Mouse (Mus musculus): ENCODE measurements around the gene Cbs.
"Not testable (repeated sequence)": the region's sequence is repeated elsewhere in the genome, so short reads cannot be mapped to it uniquely, and the experiment has no call there.

Cbs gene

DNA sequence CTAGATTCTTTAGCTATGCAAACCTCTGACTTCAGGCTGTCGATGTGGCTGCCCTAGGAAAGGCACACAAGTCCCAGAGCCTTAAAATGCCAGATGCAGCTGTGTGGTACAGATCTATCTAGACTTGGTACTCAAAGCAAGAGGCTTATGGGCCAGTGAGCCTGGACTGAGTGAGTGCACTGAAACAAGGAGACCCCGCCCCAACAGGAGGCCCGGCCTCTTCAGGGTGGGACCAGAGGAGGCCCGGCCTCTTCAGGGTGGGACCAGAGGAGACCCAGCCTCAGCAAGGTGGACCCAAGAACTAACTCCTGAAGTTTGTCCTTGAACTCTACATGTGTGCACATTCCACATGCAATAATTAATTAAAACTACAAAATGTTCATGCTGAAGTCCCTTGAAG lies 5.9 kb upstream of the Cbs start:
- DNase-seq (ENCODE audit: low spot score), result no peak

DNA sequence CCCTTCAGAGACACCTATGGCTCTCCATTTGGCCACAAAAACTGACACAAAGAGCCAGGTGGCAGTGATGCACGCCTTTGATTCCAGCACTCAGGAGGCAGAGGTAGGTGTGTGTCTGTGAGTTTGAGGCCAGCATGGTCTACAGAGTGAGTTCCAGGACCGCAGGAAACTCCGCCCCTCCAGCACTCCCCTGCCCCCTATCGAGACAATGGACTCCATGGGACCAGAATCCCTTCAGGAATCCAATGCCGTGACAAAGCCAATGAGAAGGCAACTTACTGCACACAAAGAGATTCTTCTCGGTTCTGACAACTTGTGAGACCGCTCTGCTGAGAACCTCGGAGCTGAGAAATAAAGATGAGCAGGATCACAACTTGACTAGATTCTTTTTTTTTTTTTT lies 5.3 kb upstream of the Cbs start:
- DNase-seq (ENCODE audit: low spot score), result no peak

DNA sequence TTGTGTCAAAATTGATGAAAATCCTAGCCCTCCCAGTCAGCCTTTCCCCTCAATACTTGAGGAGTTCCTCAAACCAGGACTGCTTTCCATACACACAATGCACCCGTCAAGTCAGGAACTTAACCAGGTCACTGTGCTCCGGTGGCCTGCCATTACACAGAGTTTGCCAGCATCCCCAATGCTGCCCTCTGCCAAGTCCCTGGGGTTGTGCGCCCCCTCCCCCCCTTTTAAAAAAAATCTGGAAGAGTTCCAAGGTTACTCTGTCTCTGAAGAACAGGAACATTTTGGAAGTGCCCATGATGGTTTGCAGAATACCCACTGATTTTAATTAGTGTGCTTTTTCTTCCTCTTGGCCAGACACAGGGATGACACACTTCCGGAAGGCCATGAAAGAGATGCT lies 2.6 kb upstream of the Cbs start:
- DNase-seq (ENCODE audit: low spot score), result no peak

DNA sequence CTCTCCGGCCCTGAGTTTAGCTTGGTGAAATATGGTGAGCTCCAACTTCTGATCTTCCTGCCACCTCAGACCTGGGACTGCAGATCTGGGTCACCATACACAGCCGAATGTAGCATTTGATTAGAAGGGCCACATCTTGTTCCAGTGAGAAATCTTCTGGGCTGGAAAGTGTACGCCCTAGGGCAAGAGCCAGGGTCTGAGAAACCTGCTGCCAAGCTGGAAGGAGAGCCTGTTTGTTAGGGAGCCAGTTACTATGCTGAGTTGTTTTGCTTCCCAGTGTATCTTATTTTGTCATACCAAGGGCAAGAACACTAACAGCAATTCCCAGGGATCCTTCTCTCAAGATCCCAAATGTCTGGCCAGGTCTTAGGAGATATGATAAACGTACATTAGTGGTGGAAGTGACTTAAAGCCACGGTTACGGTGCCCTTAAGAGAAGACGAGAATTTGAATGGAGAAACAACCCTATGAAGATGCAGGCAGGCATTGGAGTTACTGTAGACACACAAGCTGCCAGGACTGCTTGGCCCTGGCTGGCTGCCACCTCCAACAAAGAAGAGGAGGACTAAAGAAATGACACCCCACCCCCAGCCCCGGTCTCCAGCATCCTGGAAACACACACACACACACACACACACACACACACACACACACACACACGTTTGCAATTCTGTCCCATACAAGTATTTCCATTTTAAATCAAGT lies 980 bp upstream of the Cbs start:
- no peak for DNase-seq (ENCODE audit: low spot score)

DNA sequence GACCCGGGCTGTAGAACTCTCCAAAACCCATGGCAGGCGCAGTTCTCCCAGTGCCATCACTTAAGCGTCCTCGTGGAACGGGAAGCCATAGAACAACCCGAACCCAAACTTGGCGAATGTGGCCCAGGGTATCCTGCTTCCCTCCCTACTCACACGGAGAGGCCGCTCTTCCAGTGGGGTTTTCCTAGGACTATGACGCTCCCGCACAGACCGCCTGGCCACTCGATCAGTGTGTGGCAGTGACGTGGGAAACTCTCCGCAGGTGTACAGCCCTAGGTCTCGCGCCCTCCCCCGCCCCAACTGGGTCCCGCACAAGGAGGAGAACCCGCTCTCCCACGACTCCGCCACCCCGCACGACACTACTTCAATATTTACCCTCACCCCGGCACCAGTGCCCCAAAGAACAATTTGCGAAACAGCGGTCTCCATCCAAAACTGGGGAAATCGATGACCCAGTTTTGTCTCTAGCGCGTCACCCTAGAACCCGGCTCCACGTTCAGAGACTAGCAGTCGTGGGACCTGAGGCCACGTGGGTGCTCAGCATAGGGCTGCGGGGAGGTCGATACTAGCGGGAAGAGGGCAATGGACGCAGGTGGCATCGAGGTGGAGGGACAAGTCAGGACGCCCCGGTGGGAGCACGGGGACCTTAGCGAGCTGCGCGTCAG lies 629 bp downstream of the Cbs start:
- no peak for DNase-seq (ENCODE audit: low spot score)

DNA sequence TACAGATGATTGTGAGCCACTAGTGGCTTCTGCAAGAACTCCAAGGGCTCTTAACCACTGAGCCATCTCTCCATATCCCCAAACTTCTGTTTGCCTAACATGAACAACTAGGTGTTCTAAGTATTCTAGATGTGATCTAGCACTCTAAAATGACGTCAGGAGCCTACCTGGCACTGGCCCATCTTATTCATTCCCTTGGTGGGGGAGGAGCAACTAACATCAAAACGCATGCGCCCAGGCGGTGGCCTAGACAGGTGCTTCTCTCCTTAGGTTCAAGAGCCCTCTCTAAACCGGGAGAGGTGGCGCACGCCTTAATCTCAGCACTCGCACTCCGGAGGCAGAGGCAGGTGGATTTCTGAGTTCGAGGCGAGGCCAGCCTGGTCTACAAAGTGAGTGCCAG lies 1.3 kb downstream of the Cbs start:
- DNase-seq (ENCODE audit: low spot score), result no peak

DNA sequence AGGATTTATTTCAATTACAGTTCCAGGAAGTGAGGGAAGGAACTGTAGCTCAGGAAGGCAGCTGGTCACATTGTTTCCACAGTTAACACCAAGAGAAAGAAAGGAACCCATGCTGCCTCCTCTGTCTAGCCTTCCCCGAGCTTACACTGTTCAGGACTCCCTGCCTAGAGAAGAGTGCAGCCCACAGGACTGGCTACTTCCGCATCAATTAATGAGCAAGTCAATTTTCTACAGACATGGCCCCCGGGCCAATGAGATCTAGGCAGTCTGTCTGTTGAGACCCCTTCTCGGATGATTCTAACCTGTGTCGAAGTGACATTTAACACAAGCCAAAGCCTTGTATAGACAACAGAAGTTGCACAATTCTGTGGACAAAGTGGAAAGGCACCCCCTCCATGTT lies 2.1 kb downstream of the Cbs start:
- no peak for DNase-seq (ENCODE audit: low spot score)

DNA sequence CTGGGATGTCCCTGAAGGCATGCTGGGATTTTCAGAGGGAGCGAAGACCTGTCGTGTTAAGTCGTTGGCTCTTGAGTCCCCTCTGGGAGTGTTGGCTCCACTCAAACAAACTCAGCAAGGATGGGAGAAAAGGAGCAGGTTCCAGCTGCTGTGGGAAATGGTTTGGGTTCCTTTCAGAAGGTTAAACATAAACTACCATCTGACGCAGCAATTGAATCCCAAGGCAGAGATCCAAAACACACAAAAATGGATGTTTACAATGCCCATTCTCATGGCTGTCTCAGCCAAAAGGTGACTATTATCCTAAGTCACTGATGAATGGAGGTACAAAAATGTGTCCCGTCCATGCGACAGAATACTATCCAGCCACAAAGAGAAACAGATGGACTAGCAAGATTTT lies 4.0 kb downstream of the Cbs start:
- DNase-seq (ENCODE audit: low spot score), result no peak

DNA sequence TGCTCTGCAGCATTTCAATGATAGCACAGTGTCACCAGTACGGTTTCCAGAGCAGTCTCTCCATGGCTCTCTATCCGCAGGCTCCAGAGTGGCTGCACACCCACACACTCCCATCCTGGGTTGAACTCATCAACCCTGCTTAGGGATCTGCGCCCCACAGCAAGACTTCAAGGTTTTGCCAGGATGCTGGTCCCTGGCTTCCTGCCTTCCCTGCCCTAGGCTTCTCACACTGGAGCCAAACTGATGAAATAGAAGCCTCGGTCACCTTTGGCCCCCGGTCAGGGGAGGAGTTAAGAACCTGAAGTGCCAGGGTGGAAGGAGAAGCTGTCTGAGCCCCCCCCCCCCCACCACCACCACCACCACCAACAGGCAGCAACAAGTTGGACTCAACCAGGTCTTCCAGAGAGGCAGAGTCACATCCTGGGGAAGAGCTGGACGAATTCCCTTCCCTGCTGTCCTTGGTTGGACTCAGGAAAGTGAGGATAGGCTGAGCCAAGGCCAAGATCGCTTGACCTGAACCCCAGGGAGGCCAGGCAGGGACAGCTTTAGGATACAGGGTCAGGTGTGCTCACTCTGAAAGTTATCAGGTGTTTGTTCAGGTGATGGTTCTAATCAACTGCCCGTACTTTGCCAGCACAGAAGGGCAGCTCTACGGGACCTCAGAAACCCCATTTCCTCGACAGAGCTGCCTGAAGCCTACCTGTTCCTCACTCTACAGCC lies 5.8 kb downstream of the Cbs start:
- no peak for DNase-seq (ENCODE audit: low spot score)

DNA sequence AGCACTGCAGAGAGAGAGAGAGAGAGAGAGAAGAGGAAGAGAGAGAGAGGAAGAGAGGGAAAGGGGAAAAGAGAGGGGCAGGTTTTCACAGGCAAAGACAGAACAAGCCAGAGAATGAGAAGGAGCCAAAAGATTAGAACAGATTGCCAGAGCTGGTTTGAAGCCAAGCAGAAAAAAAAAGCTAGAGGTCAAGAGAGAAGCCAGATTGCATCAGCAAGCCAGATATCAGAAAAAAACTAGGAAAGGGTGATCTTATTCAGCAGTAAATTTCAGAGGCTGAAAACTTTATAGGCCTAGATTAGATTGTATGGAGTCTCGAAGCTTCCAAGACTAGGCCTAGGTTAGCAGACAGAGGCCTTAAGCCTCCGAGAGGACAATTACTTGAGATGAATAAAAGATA lies 9.1 kb downstream of the Cbs start:
- no peak for DNase-seq (ENCODE audit: low spot score)

DNA sequence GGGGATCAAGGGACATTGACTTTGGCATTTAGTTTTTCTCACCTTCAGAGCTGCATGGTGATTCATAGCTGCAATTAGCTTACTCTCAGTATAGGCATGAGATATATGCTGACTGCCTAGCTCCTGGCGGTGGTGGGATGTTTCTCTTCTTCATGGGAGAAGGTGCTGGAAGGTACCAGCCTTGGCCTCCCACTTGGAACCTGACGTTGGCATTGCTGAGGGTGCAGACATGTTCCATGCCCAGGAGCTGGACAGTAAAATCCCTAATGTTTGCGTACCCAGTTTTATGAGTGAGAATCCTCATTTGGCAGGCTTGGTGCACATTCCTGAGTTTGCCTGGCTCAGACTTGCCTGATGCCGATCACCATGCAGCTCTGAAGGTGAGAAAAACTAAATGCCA lies 13.9 kb downstream of the Cbs start:
- no peak for DNase-seq (ENCODE audit: low spot score)

DNA sequence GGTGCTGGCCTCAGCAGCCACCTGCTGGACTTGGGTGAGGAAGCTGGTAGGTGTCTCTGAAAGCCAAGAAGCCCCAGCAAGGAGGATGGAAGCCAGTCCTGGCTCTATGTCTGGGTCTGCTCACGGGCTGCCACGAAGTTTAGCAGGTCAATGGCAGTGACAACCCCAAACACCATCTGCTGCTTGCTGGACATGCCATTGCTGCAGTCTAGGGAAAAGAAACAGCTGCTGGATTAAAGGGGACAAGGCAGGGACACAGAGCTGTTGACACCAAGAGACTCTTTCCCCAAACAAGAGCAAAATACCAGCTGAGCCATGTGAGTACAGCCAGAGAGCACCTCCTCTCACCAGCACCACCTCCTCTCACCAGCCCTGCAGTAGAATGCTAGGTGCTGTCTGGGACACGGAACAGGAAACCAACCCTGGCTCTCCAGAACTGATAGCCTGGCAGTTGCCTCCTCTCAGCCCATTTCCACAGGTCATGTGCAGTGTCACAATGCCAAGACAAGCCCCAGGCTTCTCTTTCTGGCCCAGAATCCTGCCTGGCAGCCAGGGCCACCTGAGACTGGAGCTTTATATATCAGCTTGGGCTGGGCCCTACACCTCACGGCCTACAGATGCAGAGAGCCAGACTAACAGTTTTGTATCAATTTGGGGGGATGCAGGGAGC lies 23.8 kb downstream of the Cbs start:
- DNase-seq (ENCODE audit: low spot score), result no peak

DNA sequence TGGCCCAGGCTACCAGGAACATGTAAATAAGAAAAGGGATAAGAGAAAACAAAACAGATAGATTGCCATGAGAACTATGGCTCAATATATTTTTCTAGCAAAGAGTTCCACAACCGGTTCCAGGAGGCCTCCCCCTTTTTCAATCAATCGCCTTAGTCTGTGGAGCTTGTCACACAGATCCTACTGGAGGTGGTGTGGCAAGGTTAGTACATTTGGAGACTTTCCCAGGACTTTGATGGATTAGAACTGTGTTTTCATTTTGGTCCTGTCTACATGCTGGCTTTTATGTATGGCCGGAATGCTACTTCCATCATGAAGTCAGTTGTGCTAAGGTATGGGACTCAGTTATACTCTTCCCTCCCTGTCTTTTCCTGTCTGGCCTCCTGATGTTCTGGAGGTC lies 27.1 kb downstream of the Cbs start:
- DNase-seq (ENCODE audit: low spot score), result no peak

DNA sequence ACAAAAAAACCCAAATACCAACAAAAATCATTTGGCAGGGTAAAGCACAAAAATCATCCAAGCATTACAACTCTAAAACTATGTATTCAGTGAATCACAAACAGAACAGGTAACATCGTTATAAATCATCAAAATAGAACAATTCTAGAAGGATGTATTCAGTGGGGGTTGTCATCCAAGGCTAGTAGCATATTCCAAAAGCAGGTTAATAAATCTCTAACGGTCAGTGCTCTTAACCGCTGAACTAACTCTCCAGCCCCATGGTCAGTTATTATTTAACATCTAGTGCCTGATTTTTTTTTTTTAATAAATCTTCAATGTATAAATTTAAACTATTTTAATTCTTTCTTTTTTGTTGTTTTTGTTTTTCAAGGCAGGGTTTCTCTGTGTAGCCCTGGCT lies 27.9 kb downstream of the Cbs start:
- not testable (repeated sequence) for DNase-seq (ENCODE audit: low spot score)

DNA sequence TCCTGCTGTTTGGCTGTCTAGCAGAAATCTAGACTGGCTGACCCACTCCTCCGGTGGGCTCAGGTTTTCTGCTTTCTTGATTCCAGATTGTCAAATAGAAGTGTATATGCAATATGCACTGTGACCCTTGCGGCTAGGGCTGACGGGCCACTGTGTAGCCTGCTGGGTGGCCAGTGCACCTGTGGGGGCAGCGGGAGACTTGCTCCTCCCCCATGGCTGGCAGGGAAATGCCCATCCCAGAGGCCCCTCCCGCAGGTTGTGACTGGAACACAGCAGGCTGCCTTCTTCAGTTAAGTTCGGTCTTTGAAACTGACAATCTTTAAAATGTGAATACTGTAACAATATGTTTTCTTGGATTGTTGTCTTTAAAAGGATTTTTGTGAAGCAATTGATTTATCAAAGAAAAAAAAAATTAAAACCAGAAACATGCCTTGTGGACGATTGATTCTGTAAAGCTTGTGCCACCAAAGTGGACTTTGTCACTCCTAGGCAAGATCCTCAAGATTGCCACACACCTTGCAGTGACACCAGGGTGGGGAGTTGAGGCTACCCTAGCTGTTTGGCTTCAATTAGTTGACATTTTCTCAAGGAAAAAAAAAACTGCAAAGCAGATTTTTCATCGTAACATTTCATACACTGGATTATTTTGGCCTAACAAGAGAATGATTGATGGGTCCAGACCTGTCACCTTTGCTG lies 29.6 kb downstream of the Cbs start:
- no peak for DNase-seq (ENCODE audit: low spot score)

DNA sequence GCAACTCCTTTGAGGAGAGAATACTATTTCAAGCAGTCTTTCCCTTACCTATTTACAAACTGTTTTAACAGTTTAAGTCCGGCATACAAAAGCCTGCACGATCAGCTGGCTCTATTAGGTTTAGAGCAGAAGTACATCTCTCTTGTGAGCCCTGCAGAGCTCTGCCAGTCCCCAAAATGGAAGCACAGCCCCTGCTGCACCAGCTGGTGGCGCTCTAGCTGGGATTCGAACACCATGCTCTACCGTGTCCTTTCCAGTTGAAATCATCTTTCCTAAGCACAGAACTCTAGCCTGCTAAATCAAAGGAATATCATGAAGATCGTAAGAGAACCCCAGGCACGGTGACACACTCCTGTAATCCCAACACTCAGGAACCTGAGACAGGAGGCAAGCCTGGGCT lies 30.6 kb downstream of the Cbs start:
- no peak for DNase-seq (ENCODE audit: low spot score)

DNA sequence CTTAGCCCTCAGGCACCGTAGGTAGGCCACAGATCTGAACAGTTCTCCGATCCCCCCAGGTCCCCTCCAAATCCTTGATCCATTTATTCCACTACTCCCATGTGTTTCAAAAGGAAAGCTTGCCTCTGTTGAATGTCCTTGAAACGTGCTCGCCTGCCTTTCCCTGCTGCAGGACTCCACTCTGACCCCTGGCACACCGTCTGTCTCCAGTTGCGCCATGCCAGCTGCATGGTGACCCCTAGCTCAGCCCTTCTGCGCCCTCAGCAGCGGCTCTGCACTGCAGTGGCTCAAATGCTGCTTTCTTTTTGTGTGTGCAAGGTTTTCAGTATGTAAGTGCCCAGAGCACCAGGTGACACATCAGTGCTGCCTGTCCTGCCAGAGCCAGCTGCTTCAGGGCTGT lies 38.4 kb downstream of the Cbs start:
- no peak for DNase-seq (ENCODE audit: low spot score)

DNA sequence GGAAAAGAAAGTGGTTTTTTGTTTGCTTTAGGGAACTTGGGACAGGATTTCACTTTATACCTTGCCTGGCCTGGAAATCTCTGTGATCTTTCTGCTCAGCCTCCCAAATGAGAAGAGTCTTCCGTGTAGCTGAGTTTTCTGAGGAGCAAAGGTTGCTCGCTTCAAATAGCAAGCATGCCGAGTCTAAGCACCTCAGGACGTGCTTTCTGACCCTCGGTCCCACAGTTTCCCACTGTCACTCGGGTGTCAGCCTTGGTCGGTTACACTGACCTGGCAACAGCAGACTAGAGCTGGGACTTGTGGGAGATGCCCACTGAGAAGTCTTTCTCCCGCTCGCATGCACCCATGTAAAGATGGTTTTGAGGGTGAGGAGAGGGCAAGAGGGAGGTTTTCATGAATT lies 39.1 kb downstream of the Cbs start:
- DNase-seq (ENCODE audit: low spot score), result no peak

DNA sequence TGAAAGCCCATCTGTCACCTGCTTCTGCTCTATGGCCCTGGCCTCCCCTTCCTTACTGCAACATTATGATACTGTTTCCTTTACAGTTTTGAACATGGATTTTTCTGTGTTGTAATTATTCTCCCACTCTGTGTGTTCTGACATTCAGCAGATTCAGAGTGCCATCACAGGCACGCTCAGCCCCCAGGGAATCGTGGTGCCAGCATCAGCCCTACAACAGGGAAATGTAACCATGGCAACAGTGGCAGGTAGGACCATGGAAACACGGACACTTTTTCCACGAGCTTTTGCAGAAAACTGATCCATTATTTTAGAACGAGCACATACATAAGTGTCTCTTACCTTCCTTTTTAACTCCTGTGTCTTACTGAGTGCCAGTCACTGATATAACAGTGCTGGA lies 42.0 kb downstream of the Cbs start:
- no peak for DNase-seq (ENCODE audit: low spot score)

DNA sequence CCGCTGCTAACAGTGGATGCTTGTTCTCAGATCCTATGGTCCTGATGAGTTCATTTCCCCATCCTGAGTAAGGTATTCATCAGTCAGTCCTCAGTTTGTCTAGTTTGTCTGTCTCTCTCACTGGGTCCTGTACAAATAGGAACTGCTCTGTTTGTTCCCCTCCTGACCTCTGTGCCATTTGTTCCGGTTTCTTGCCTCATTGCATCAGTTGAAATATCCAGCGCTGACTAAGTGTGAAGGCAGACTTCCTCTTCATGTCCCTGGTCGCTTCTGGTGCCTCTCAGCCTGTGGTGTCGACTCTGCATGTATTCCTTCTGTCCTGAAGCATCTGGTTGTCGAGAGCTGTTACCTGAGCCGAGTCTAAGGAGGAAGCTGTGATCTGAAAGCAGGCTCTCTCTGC lies 42.4 kb downstream of the Cbs start:
- no peak for DNase-seq (ENCODE audit: low spot score)

DNA sequence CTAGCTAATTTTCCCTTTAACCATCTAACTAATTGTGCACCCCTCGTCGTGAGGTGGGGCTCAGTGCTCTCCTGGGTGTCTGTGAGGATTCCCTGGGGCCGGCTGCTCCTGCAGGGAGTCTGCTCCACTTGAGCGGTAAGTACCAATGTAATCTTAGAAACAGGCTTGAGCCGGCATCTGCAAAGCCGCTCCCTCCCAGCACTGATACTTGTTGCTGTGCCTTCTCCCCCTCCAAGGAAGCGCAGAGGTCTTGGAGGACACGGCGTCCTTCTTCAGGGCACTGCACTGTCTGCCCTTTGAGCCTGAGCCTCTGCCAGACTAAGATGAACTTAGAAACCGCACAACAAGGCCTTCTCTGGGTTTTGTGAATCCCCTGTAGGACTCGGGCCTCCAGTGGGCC lies 46.2 kb downstream of the Cbs start:
- DNase-seq (ENCODE audit: low spot score), result no peak

DNA sequence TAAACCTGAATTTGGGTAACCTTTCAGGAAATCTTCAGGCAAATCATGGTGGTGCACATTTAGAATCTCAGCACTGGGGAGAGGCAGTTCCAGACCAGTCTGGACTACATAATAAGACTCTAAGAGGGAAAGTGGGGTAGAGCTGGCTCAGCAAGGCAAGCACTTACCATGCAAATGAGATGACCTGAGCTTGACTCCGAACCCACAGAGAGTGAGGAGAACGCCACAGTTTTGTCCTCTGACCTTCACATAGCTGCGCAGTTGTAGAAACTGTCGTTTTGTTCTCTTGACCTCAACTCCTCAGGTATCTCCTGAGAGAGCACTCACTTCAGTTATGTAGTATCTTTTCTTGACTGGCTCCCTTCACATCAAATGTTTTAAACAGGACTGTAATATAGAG lies 48.3 kb downstream of the Cbs start:
- DNase-seq (ENCODE audit: low spot score), result no peak

All from ovary, postnatal 14 days (tissue).